ENCODE assay signal across 19 mouse cellular contexts in genomic region chr8:11323681-11324080, GRCm38 (mm10). TPM values are rescaled to one million over a fixed set of nuclear protein-coding genes. Genes with fewer than 3 reads are reported as not detected.
DNase-seq lines count a peak whose midpoint lies in the region; ATAC-seq and TF ChIP-seq lines count a peak whose summit lies in the region.
"Had no signal": no experiment of that assay in that cellular context is flagged by ENCODE, and none has a peak within 500 bp of the region (broad histone marks: within the 10 kb centered on the region; RNA-seq: fewer than 3 reads in every experiment).

No protein-coding gene starts in this region.

- H3K4me2 ChIP-seq in heart, embryonic 12.5 days = no peak overlapping the region
- H3K4me2 ChIP-seq: midbrain, embryonic 13.5 days had no signal

- no peak for TF ChIP-seq CTCF in spleen, adult 2 months (IDR thresholded peaks at IDR 0.05; ENCODE audit: extremely low read depth, insufficient read depth, insufficient read length, insufficient replicate concordance)

- DNase-seq in heart, adult 18-20 months = peak; percentile 54 to 56
- DNase-seq in kidney, adult 9 months = peak; percentile 68
- no peak for DNase-seq in kidney, postnatal 10 days
- DNase-seq in spleen, adult 2 months (ENCODE audit: low read depth in 1 of 2, low spot score in 2 of 2) = no peak
- DNase-seq in spleen, adult 12 weeks (ENCODE audit: low spot score) = no peak
- peak; percentile 46 for DNase-seq in yolk sac, embryonic 10.5 days (ENCODE audit: low spot score)
- DNase-seq: adrenal gland, postnatal 14 days; B cell, adult 2 months; cerebellum, adult 2 months; gastrocnemius, postnatal 10 days; lung, postnatal 36 days had no signal

- H3K9me3 ChIP-seq in heart, embryonic 12.5 days (replicated peaks) = no peaks in the 10 kb centered on the region
- H3K9me3 ChIP-seq: midbrain, embryonic 13.5 days had no signal

- H3K27me3 ChIP-seq in heart, embryonic 12.5 days (replicated peaks) = no peaks in the 10 kb centered on the region
- H3K27me3 ChIP-seq in spleen, adult 2 months (ENCODE audit: control insufficient read depth, insufficient read depth, low read length) = no peaks in the 10 kb centered on the region
- H3K27me3 ChIP-seq: midbrain, embryonic 13.5 days had no signal

- no peak for ATAC-seq in heart, embryonic 12.5 days (ENCODE audit: insufficient number of reproducible peaks, low FRiP score)
- no peak for ATAC-seq in megakaryocyte progenitor cell, adult 5-6 weeks (replicated peaks; ENCODE audit: poor library complexity)
- ATAC-seq: hindbrain, embryonic 16.5 days; intestine, postnatal 0 days; midbrain, embryonic 13.5 days had no signal

- H3K9ac ChIP-seq in heart, embryonic 12.5 days = no peak overlapping the region
- H3K9ac ChIP-seq: liver, embryonic 14.5 days; midbrain, embryonic 13.5 days had no signal

- peaks cover 9% of the 10 kb centered on the region; the same call in 1 of the 2 replicates for H3K36me3 ChIP-seq in heart, embryonic 12.5 days
- H3K36me3 ChIP-seq in spleen, adult 2 months (ENCODE audit: control insufficient read depth, insufficient read depth, low read length) = no peaks in the 10 kb centered on the region
- H3K36me3 ChIP-seq: midbrain, embryonic 13.5 days had no signal

- H3K4me1 ChIP-seq in heart, embryonic 12.5 days (replicated peaks) = peaks cover 75% of the 10 kb centered on the region
- H3K4me1 ChIP-seq in spleen, adult 2 months (ENCODE audit: control insufficient read depth, insufficient read depth, insufficient read length) = no peaks in the 10 kb centered on the region
- H3K4me1 ChIP-seq: midbrain, embryonic 13.5 days had no signal

- WGBS in heart, embryonic 12.5 days = 86% methylated on average over 1 of the region's 1 CpGs
- WGBS in spleen, adult 2 months = 67% methylated on average over 1 of the region's 1 CpGs

- H3K27ac ChIP-seq in heart, embryonic 12.5 days (ENCODE audit: poor library complexity, severe bottlenecking) = no peak overlapping the region
- H3K27ac ChIP-seq in spleen, adult 2 months (ENCODE audit: insufficient read depth, low read length) = 0 out of 2 replicates have a peak overlapping the region, but pooled peaks have one; percentile 18
- H3K27ac ChIP-seq: layer of hippocampus, adult 2 months; liver, embryonic 14.5 days; midbrain, embryonic 13.5 days had no signal

- H3K4me3 ChIP-seq in heart, embryonic 12.5 days = no peak overlapping the region
- H3K4me3 ChIP-seq in spleen, adult 2 months (ENCODE audit: extremely low read depth, insufficient read depth, insufficient read length) = no peak overlapping the region
- H3K4me3 ChIP-seq: layer of hippocampus, adult 2 months; midbrain, embryonic 13.5 days had no signal

- no peak for TF ChIP-seq POLR2A in spleen, adult 2 months (IDR thresholded peaks at IDR 0.05; ENCODE audit: low read depth, low read length)

RNA-seq across cellular contexts. Expression of gene Col4a1, which starts 11.1 kb away (rescaled TPM):
- 100 to 1,000 TPM; 217 to 274 TPM for total RNA-seq in heart, adult 18-20 months (2021)
- 240 and 249 TPM in 2 replicates for polyA plus RNA-seq in heart, embryonic 12.5 days (2016; fragmentation: Nextera tagmentation; extraction: Ambion mirVana)
- 111 and 123 TPM in 2 replicates for polyA plus RNA-seq in spleen, adult 2 months (2012; rRNA removed)
- total RNA-seq in megakaryocyte progenitor cell, adult 5-6 weeks (2015) = 0.29 and 0.32 TPM in 2 replicates
- 0.08 and 1.8 TPM in 2 replicates for total RNA-seq in megakaryocyte progenitor cell, adult 5-6 weeks (2017)
- total RNA-seq: neutrophil, adult 5-6 weeks had no signal

RNA-seq across cellular contexts. Expression of gene Col4a2, which starts 11.1 kb away (rescaled TPM):
- 100 to 1,000 TPM; 127 to 140 TPM for total RNA-seq in heart, adult 18-20 months (2021)
- polyA plus RNA-seq in heart, embryonic 12.5 days (2016; fragmentation: Nextera tagmentation; extraction: Ambion mirVana) = 117 and 129 TPM in 2 replicates
- polyA plus RNA-seq in spleen, adult 2 months (2012; rRNA removed) = 36.0 and 40.8 TPM in 2 replicates
- total RNA-seq in megakaryocyte progenitor cell, adult 5-6 weeks (2015) = 0.22 and 0.29 TPM in 2 replicates
- 0.46 and 0.64 TPM in 2 replicates for total RNA-seq in megakaryocyte progenitor cell, adult 5-6 weeks (2017)
- total RNA-seq: neutrophil, adult 5-6 weeks had no signal

Comparison
In these comparisons a context has a peak if more than half of its experiments do, and no peak if none do; other contexts are left out.
1. DNase-seq: peak in heart, adult 18-20 months (2 of 2), kidney, adult 9 months (single experiment) and yolk sac, embryonic 10.5 days (single experiment); none in kidney, postnatal 10 days (single experiment), spleen, adult 2 months (0 of 2) and spleen, adult 12 weeks (single experiment).
2. RNA of gene Col4a1, which starts 11.1 kb away (total RNA-seq): 217 to 274 TPM in heart, adult 18-20 months; 0.08 to 1.8 TPM in megakaryocyte progenitor cell, adult 5-6 weeks; every median in the first group is over 10 times any median in the second.
3. RNA of gene Col4a2, which starts 11.1 kb away (total RNA-seq): 127 to 140 TPM in heart, adult 18-20 months; 0.22 to 0.64 TPM in megakaryocyte progenitor cell, adult 5-6 weeks; every median in the first group is over 10 times any median in the second.